Mouse (Mus musculus) mouse trophoblast stem cell (cell line): ENCODE data around the gene Plxna2.

Experiments
- in situ Hi-C, 2 experiments: fragments of 300-500 bp; cut with MseI, MboI; formaldehyde crosslinking; loops; 2 replicates in 1 of 2; 3 replicates in 1 of 2; pipeline ENCODE4 v1.15.1; 2025

The Plxna2 gene

DNA sequence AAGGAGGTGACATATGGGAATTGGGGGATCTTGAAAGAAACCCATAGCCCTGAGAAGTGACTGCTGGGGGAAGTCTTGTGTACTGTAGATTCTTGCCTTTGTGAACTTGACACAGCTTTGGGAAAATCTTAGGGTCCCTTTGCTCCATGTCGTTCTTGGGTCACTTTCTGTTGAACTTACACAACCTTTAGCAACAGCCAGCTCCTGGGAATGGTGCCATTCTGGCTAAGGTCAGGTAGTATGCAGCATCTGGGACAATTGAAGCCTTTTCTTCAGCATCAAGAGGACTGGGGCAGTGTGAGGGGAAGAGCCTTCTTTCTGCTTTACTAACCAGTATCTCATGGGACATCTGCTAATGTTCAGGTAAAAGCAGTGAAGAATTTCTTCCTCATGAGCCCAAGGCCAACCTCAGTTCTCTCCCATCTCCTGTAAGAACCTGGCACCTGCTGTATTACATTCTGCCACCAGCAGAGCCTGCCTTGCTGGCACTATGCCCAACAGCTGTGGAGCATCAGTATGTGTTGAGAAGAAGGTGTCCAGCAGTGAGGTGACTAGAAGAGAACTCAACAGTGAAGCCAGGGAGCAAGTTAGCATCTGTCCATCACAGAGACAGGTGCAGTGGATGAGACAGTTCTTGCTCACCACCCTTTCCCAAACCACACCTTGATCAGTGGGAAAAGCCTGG is 86.3 kb downstream of the Plxna2 start:
- in situ Hi-C loops, result no loop called here

DNA sequence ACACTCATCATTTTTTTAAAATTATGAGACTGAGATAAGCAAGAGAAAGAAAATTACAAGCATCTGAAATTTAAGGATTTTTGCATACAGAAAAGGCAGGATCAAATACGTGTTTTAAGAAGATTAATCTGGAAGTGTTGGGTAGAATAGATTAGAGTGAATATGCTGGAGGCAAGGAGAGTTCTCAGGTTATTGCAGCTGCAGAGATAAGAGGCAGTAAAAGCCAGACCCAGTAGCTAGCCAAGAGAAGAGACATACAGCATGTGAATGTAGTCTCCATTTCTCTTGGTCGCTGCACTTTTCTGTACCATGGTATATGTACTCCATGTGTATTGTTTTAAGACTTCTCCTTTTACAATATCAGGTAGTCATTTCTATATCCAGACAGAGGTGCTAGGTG is 88.5 kb downstream of the Plxna2 start:
- in situ Hi-C loops, result no loop called here

DNA sequence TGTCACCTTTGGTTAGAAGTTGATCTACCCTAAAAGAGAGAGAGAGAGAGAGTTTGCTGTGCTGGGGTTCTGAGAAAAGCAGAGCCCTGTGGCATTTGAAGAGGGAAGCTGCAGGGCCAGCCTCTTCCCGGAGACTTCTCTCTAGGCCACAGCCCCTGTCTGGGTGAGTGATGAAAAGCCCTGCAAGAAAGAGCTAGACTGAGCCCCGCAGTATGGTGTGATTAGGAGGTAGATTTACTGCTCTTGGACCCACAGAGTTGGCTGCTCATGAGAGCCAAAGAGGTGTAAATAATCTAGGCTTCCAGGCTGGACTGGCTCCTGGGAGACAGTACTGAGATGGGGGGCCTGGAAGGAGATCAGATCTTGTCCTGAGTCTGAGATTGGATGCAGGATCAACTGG is 94.4 kb downstream of the Plxna2 start:
- in situ Hi-C loops, result no loop called here

DNA sequence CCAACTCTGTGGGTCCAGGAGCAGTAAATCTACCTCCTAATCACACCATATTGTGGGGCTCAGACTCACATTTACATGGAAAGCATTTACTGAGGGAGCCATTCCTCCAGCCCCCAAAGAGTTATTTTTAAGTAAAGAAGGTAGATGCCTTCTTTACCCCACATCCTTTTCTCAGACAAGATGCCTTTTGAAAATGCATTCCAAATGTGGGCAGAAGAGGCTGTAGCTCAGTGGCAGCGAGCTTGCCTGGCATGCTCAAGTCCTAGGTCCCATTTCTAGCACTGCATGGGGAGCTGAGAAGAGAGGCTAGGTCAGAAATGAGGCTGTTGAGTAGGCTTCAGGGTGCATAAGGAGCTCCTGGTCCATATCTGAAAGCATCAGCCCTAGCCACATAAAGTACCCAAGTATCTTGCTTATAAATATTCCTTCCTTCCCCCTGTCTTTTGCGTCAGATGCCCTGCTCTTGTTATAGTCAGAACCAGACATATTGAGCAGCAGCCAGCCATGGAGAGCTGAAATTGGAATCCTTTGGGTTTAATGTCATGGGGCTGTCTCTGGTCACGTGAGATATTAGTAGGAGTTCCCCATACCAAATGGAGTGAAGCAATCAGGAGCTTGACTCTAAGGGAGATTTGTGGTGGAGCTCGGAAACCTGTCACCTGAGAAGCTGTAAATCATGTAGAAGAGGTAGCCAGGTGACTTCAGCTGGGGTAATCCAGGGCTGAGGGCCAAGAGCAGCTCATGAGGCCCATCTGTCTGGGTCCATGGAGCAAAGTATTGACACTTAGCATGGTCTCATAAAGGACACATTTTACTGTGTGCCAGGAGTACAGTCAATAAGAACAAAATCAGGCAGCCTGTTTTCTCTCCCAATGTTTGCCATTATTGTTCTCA is 96.4 kb downstream of the Plxna2 start:
- in situ Hi-C loops, result no loop called here

- in situ Hi-C loops, result no loop called here
Measured at GRCm38 (mm10) chr1:194717451-194717874, 99.4 kb downstream of the Plxna2 start.

GRCm38 (mm10) chr1:194720406-194720805 is 102.4 kb downstream of the Plxna2 start:
- in situ Hi-C loops, result loop anchor here (10.0 kb wide), 2 partner anchors 96 to 106 kb away; partner anchors contain the start of gene Plxna2 (in 1 of the 2)

DNA sequence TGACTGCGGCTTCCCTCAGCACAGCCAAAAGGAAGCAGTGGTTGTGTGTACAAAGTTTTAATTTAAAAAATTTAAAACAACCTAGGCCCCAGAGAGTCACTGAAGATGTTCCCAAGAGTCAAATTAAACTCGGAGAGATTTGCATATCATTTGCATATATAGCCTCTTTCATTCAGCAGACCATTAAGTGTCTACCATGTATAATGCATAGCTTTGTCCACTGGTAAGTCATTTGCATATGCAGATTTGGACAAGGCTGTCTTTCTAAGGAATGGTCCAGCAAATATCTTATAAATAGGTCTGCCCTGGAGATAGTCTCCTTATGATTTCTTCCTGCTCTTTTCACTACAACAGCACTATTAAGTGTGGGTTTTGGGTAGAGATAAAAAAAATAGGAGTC is 103.2 kb downstream of the Plxna2 start:
- in situ Hi-C loops, result loop anchor here (10.0 kb wide), 2 partner anchors 96 to 106 kb away; partner anchors contain the start of gene Plxna2 (in 1 of the 2)

DNA sequence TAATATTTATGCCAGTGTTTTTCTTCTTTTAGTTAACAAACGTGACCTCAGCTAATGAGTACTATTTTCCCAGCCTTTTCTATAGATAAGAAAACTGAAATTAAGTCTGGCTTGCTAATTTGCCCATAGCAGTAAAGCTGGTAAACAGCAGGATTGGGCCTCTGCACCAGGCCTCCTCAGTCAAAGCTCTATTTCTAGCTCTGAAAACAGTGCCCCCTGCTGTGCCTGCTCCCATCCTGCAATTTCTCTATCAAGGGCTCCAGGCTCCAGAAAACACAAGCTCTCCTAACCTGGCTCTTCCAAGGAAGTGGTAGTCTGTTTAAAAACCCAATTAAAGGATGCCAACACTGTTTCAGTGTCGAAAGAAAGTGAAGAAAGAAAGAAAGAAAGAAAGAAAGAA is 104.3 kb downstream of the Plxna2 start:
- in situ Hi-C loops, result loop anchor here (10.0 kb wide), 2 partner anchors 98 to 108 kb away; partner anchors contain the start of gene Plxna2 (in 1 of the 2)

- in situ Hi-C loops, result no loop called here
Measured at GRCm38 (mm10) chr1:194734836-194735235, 116.8 kb downstream of the Plxna2 start.

- in situ Hi-C loops, result no loop called here
Measured at GRCm38 (mm10) chr1:194739894-194740293, 121.9 kb downstream of the Plxna2 start.

DNA sequence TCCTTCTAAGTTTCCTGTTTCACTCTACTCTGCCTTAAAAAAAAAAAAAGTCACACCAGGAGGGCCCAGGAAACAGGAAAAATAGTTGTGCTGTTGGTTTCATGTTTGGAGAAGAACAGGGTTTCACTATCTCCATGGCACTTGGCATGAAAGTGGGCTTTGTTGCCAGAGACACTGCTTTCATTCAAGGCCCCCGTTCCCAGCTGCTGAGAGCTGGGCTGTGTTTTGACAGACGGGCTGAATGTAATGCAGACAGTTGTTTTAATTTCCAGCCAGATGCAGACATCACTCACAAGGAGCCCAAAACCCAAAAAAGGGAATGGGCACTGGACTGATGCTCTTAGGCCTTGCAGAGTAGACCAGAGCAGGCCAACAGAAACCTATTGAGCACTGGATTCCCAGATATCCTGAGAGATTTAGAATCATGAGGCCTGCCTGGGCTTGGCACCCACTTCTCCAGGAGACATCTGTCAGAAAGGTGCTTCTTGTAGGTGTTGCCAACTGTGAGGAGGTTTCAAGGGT is 124.9 kb downstream of the Plxna2 start:
- in situ Hi-C loops, result no loop called here

DNA sequence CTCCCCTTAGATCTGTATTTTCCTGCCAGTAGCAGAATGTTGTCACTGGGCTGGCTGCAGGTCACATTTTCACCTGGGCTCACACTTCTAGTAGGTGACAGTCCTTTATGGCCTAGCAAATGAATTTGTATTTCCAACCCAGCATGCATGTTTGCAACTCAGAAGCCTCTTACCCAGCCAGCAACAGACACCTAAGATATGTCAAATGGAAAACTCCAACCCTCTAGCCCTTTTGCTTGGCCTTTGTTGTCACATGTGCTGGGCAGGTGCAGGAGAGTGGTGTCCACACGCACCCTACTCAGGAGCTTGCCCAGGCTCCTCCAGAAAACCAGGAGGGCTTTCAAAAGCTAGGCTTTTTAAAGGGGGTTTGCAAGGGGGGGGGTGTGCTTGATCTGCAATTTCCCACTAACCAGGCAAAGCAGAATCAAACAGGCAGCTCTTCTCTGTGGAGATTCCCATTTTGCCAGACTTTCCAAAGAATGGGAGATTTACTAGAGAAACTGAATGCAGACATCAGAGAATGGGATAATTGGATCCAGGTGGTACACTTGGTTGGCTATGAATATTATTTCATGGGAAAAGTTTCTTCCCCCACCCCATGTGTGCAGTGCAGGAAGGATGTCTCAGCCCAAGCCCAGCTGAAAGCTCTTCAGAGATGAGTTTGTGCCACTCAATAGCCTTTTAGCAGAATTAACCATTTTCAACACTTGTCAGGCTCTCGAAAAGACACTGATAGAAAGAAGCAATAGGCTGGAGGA is 127.3 kb downstream of the Plxna2 start:
- in situ Hi-C loops, result no loop called here

- in situ Hi-C loops, result no loop called here
Measured at GRCm38 (mm10) chr1:194746332-194747249, 128.6 kb downstream of the Plxna2 start.

DNA sequence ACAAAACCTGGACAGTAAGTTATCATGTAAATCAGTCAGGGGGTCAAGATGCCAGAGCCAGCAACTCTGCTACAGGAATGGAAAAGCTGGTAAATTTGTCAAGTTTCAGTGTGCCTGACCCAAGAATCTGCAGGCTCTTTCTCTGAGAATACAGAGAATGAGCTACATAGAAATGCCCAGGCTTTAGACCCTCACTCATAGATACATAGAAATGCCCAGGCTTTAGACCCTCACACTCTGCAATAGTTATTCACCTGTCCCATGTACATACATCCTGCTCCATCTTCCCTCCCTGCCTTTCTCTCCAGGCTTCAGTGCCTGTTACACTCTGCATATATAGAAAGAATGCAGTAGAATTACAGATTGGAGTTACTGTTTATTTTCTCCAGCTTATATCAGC is 129.2 kb downstream of the Plxna2 start:
- in situ Hi-C loops, result no loop called here

DNA sequence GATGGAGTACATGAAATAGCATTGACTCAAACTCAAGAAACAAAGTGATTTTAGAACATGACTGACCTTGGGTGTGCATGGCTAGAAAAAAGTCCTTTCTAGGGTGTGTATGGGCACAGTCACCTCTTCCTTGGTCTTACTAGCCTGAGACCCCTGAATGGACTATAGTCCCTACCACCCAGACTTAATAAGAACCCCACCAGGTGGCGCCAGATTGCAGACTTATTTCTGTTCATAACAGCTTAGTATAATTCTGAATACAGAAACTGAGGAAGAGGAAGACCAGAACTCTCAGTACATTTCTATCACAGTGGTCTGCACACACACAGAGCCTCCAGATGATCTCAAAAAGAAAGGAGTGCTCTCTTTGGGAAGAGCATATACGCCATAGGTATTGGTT is 135.2 kb downstream of the Plxna2 start:
- in situ Hi-C loops, result no loop called here

GRCm38 (mm10) chr1:194756001-194756400 is 138.0 kb downstream of the Plxna2 start:
- in situ Hi-C loops, result no loop called here

DNA sequence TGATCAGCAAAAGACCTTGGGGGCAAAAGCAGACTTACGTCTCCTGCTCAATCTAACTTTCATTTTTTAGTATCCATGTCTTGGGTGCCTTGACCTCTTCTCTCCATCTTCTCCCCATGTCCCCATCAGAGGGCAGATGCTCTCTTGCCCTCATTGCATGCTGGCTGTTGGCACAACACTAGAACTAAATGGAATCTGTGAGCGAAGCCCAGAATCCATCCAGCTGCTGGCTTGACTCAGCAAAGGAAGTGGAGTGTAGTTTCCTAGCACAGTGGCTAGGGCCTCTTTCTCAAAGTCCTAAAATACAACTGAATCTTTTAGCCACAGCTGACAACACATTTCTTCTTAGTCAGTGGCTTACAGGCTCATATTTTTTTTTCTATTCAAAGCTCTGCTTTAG is 138.4 kb downstream of the Plxna2 start:
- in situ Hi-C loops, result no loop called here

DNA sequence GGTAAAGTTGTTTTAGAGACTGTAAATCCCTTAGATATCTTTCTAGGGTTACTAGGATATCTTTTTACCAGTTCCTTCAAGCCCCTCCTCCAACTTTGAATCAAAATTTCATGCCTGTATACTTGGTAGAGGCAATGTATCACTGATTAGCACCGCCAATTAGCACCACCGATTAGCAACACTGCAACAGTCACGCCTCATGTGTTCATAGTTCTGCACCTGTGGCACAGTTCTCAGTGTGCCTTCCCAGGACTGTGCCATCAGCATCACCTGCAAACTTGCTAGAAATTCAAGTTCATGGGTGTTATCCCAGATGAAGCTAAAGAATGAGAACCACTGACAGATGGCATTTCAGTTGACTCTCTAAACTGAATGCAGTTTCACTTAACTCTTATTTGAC is 138.8 kb downstream of the Plxna2 start:
- in situ Hi-C loops, result no loop called here

DNA sequence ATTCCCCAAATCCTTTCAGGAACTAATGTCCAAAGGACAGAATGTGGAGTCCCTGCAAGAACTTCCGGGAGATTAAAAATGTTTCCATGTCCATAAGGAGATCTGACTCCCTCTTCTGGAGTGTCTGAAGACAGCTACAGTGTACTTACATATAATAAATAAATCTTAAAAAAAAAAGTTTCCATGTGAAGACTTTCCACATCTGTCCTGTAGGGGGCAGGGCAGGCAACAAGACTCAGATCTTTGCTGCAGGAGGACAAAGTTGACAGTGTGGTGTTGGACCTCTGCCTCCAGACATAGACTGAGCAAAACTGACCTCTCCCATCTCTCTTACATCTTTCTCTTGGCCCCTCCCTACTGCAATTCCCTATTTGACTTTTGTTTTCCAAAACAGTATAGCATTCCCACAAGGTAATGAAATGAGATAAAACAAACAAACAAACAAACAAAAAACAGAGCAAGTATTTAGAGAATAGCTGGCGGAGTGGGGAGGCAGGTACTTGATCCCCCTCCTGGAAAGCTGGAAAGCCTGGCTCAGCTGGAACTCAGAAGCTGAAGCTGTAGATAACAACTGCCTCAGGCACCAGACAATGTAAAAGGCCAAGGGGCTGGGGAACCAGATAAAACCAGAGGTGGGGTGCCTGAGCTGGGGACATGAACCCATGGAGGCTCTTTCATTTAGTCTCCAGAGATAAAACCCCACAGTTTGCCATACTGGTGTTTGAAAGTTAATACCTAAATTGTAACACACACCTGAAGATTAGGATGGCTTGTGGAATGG is 143.6 kb downstream of the Plxna2 start:
- in situ Hi-C loops, result no loop called here

DNA sequence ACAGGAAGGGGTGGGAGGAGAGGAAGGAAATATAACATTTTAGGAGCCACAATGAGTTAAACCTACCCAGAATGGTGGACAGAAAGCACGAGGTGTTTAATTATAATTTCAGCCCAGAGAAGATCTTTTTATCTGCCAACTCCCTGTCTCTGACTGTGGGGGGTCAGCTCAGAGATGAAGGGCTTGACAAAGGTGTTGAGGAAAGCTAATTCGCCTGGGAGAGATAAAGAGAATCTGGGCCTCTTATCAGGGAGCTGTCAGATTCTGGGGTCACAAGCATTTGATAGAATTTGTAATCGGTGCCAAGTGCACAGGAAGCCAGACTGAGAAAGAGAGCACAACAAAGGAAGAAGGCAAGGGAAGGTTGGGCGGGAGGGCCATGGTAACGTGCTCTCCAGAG is 144.9 kb downstream of the Plxna2 start:
- in situ Hi-C loops, result no loop called here
